Mouse (Mus musculus) urinary bladder, postnatal 36 days (tissue): ENCODE results near the gene Tead4.
"Not testable (repeated sequence)": the region's sequence is repeated elsewhere in the genome, so short reads cannot be mapped to it uniquely, and the experiment has no call there.

Experiments used
- DNase-seq, 2 experiments: peaks; one replicate each; pipeline ENCODE4 v3.0.0; 2022; ENCODE audit warnings: low spot score in 2 of 2, mixed read lengths in 1 of 2

Gene Tead4

DNA sequence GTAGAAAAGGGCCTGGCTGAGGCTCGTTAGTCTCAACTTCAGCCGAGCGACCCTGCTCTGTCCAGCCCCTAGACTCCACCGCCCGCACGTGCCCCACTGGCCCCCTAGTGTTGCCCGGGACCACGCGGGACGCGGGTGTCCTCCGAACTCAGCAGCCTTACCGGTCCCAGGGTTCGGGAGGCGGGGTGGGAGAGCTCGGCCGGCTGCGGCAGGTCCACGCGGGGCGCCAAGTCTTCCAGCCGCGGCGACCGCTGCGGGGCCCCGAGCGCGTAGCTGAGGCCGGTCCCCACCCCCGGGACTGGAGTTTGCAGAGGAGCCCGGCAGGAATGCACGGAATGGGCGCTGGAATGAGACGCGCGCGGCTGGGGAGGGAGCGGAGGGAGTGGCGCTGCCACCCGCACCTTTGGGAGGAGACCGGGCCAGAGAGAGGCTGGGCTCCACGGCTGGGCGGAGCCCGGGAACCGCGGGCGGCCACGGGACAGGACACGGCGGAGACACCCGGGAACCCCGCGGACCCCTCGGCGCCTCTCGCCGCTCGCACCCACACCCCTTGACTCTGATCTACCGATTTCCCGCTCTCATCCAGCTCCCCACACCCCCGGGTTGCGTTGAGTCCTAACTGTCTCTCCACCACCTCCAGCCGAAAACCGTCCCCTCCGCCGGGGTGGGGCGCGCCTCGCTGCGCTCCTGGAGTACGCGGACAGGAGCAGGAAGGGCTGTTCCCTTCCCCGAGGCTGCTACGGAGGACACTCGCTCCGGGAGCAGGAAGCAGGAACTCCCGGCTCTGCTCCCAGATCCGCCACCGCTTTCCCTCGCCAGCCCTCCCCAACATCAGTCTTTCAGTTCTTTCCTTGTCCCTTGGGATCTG is at the start of gene Tead4:
TSS of gene Tead4 (minus strand) at position 690 of the 868 bp plus-strand sequence.
- DNase-seq: peak; percentile 45 to 76

GRCm38 (mm10) chr6:128349711-128350110 is 49.1 kb upstream of the Tead4 start:
- no peak for DNase-seq

DNA sequence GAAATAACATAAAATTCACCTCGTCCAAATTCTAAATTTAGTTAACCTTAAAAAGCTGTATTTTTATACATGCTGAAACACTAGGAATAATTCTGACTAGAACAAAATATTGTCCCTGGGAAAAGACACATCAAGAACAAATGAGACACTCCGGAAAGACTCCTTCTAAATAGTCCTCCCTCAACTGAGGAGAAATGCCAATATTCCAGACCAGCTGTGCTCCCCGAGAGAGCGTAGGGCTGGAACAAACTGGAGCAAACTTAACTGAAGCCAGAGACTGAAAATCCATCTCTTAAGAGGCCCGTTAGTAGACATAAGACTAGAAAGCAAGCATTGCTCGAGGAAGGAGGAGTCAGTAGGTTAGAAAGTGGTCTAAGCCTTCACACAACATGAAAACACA is 46.2 kb upstream of the Tead4 start:
- DNase-seq: no peak

DNA sequence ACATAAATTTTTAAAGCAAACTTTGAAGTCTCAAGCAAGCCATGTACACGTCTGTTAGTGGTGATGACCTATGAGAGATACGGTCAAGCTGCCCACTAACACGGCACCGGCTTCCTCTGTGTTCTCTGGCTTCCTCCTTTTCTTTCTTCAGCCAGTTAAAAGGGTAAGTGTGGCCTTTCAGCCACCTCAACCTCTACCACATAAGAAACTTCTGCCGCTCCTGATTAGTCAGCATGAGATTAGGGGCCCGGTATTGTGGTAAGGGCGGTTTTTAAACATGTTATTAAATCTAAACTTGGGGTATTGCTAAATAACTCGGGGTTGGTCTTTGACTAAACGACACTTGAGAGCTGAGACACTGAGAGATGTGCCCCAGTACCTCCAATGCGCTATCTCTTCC is 45.0 kb upstream of the Tead4 start:
- DNase-seq: no peak

GRCm38 (mm10) chr6:128341956-128342723 is 41.5 kb upstream of the Tead4 start:
- no peak for DNase-seq

DNA sequence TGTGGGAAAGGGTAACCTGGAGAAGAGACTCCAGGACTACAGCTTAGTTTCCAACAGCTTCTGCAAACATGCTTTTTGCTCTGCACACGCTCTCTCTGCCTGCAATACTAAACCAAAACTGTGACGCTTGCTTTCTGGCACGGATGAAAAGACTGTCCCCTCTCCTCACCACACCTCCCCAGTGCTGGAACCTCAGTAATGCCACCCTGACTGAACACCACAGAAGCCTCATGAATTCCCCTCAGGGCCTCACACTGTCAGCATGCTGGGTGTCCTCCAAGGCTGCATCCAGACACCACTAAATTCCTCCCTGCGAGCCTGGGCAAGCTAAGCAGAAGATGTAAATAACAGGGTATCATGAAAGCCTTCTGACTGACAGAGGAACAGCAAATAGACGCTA is 38.3 kb upstream of the Tead4 start:
- no peak for DNase-seq

GRCm38 (mm10) chr6:128337467-128337866 is 36.8 kb upstream of the Tead4 start:
- no peak for DNase-seq

GRCm38 (mm10) chr6:128334397-128335124 is 33.9 kb upstream of the Tead4 start:
- DNase-seq: peak; percentile 61 to 66

- peak in 1 of 2 experiments; percentile 42 for DNase-seq
Observed at GRCm38 (mm10) chr6:128318317-128318716, 17.7 kb upstream of the Tead4 start.

DNA sequence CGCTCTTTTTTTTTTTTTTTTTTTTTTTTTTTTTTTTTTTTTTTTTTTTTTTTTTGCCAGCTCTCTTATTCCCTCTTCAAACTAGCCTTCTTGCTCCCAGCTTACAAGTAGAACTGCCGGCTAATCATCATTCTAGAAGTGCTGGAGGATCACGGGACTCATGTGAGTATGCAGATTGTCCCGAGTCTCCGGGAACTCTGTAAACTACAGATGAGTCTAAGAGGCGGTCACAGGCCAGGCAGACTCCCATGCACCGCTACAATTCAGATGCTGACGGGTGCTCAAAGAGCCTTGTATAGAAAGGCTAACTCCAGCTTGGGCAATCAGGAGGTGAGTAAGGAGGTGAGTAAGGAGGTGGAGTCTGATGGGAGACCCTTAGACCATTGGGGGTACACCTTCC is 15.0 kb upstream of the Tead4 start:
- DNase-seq: no peak

GRCm38 (mm10) chr6:128314796-128315195 is 14.2 kb upstream of the Tead4 start:
- DNase-seq: no peak

DNA sequence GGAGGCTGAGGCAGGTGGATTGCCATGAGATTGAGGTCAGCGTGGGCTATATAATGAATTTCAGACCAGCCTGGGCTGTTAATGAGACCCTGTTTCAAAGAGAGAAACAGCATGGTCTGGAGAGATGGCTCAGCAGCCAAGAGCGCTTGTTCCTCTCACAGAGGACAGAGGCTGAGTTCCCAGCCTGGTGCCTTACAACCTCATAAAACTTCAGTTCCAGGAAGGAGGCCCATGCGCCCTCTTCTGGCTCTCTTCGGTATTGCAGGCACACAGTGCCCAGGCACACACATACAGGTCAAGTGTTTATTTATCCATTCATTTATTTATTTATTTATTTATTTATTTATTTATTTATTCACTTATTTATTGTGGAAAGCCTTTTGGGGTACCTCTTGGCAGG is 7.7 kb upstream of the Tead4 start:
- peak in 1 of 2 experiments; percentile 33 for DNase-seq

DNA sequence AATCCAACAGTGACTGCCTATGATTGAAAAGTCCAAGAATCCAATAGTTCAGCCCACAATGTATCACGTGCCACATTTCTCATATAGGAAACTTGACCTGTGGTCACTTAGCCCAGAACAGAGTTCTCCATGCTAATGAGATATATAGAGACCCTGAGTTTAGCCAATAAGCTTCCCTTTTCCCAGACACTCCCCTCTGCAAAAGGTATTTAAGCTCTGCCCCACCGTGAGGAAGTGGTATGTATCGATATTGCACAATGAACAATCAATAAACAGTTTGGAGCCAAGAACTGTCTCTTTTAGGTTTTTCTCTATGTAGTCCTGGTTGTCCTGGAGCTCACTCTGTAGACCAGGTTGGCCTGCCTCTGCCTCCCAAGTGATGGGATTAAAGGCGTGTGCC is 4.2 kb upstream of the Tead4 start:
- no peak for DNase-seq

DNA sequence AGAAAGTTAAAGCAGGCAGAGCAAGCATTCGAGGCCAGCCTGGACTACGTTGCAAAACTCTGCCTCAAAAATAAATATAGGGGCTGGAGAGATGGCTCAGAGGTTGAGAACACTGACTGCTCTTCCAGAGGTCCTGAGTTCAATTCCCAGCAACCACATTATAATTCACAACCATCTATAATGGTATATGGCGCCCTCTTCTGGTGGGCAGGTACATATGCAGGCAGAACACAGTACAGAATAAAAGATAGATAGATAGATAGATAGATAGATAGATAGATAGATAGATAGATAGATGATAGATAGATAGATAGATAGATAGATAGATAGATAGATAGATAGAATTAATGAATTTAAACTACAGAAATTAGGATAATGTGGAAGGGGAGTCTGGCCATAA is 2.0 kb upstream of the Tead4 start:
- not testable (repeated sequence) for DNase-seq

GRCm38 (mm10) chr6:128301891-128302290 is 1.3 kb upstream of the Tead4 start:
- DNase-seq: no peak

GRCm38 (mm10) chr6:128301458-128301857 is 835 bp upstream of the Tead4 start:
- no peak for DNase-seq

- no peak for DNase-seq
Observed at GRCm38 (mm10) chr6:128299292-128300133, 1.1 kb downstream of the Tead4 start.

DNA sequence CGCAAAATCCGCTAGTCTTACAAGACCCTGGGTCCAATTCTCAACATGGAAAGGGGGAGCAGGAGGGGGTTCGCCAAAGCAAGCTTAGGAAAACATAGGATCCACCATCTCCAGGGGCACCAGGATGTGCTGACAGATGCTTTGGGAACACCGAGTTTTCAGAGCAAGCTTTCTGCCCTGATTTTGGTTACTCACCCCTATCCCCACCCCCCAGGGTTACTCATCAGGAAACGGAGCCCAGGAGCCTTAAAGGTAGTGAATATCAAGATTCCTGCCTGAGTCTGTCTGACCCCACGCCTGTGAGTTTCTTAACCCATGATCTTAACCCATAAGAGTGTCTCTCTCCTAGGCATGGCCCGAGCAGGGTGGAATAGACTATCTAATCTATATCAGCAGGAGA is 2.4 kb downstream of the Tead4 start:
- no peak for DNase-seq

DNA sequence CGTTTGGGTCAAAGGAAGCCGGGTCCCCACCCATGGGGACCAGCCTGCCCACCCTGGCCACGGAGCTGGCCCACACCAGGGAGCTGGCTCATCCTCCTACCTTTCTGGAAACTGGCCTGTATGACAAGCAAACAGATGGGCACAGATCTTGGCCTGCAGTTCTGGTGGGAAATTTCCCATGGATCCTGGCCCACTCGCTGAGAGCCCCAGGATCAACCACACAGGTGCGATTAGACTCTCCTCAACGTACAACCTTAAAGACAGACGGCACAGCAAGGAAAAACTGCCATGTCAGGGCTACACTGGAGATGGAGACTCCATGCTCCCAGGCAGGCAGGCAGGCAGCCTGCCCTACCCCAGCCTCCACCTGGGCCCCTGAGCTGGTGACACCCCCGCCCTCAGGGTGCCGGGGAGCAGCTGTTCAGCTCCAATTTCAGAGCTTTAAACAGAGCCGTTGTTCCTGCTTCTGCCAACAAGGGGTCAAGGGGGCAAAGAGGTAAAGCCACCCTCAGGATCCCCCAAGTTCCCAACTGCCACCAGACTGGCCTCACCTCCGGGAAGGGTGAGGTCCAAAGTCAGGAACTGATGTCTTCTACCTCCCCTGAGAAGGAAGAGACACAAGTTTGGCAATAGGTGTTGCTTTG is 3.8 kb downstream of the Tead4 start:
- no peak for DNase-seq

GRCm38 (mm10) chr6:128295876-128296749 is 4.5 kb downstream of the Tead4 start:
- peak; percentile 19 to 31 for DNase-seq
